Mouse (Mus musculus): ENCODE data around the gene Jun. TPM values are rescaled to one million over a fixed set of nuclear protein-coding genes. Genes with fewer than 3 reads are reported as not detected.

Gene Jun
- 87.2 and 97.6 TPM in 2 replicates for polyA plus RNA-seq (2015; fragmentation: Nextera tagmentation; extraction: Ambion mirVana)

GRCm38 (mm10) chr4:95052025-95052899 is at the start of gene Jun:
Gene Jun (minus strand): TSS chr4:95052222.
- peaks cover 42% of the 10 kb centered on the region for H3K4me1 ChIP-seq
- peak within 1 kb of the TSS; percentile 98 for H3K27ac ChIP-seq
- peak; percentile 96 for ATAC-seq
- H3K27me3 ChIP-seq, result no peaks in the 10 kb centered on the region
- no peaks in the 10 kb centered on the region for H3K36me3 ChIP-seq (ENCODE audit: poor library complexity, severe bottlenecking)
- under 1% methylated on average over 61 of the region's 68 CpGs for WGBS
- peak within 1 kb of the TSS; percentile 91 for H3K4me2 ChIP-seq
- no peaks in the 10 kb centered on the region for H3K9me3 ChIP-seq (replicated peaks)
- H3K4me3 ChIP-seq, result peak within 1 kb of the TSS; percentile 86
- peak within 1 kb of the TSS; percentile 97 for H3K9ac ChIP-seq

- Histone ChIP-seq H3K4me2 (no peak overlapping the region), H3K27me3 (peaks cover 9% of the 10 kb centered on the region; the same call in 1 of the 2 replicates), H3K9ac (no peak overlapping the region), H3K27ac (no peak overlapping the region), H3K36me3 (ENCODE audit: poor library complexity, severe bottlenecking) (no peaks in the 10 kb centered on the region), H3K4me1 (peaks cover 16% of the 10 kb centered on the region), H3K4me3 (no peak overlapping the region), H3K9me3 (replicated peaks) (no peaks in the 10 kb centered on the region)
- 93% methylated on average over 7 of the region's 7 CpGs for WGBS
- no peak for ATAC-seq
Measured at GRCm38 (mm10) chr4:95101684-95102083, 49.7 kb upstream of the Jun start.

- no peak overlapping the region for H3K4me3 ChIP-seq
- no peak overlapping the region for H3K9ac ChIP-seq
- peaks cover 9% of the 10 kb centered on the region; the same call in 1 of the 2 replicates for H3K27me3 ChIP-seq
- peaks cover 6% of the 10 kb centered on the region for H3K4me1 ChIP-seq
- H3K9me3 ChIP-seq (replicated peaks), result no peaks in the 10 kb centered on the region
- no peak overlapping the region for H3K4me2 ChIP-seq
- no peaks in the 10 kb centered on the region for H3K36me3 ChIP-seq (ENCODE audit: poor library complexity, severe bottlenecking)
- ATAC-seq, result no peak
- no peak overlapping the region for H3K27ac ChIP-seq
Measured at GRCm38 (mm10) chr4:95100694-95101093, 48.7 kb upstream of the Jun start.

GRCm38 (mm10) chr4:95099373-95099772 is 47.4 kb upstream of the Jun start:
- Histone ChIP-seq H3K4me2 (no peak overlapping the region), H3K4me1 (no peaks in the 10 kb centered on the region), H3K27ac (no peak overlapping the region), H3K4me3 (no peak overlapping the region), H3K9ac (no peak overlapping the region), H3K27me3 (0 out of 2 replicates have a peak, but pooled peaks cover 2% of the 10 kb centered on the region), H3K36me3 (ENCODE audit: poor library complexity, severe bottlenecking) (no peaks in the 10 kb centered on the region), H3K9me3 (replicated peaks) (no peaks in the 10 kb centered on the region)
- ATAC-seq, result no peak
- 80% methylated on average over 7 of the region's 7 CpGs for WGBS

GRCm38 (mm10) chr4:95098722-95099097 is 46.7 kb upstream of the Jun start:
- no peaks in the 10 kb centered on the region for H3K4me1 ChIP-seq
- no peak overlapping the region for H3K9ac ChIP-seq
- no peak overlapping the region for H3K4me3 ChIP-seq
- WGBS, result 45% methylated on average over 5 of the region's 5 CpGs
- no peak overlapping the region for H3K4me2 ChIP-seq
- no peak overlapping the region for H3K27ac ChIP-seq
- 0 out of 2 replicates have a peak, but pooled peaks cover 2% of the 10 kb centered on the region for H3K27me3 ChIP-seq
- no peaks in the 10 kb centered on the region for H3K9me3 ChIP-seq (replicated peaks)
- no peak for ATAC-seq
- no peaks in the 10 kb centered on the region for H3K36me3 ChIP-seq (ENCODE audit: poor library complexity, severe bottlenecking)

GRCm38 (mm10) chr4:95097942-95098721 is 46.1 kb upstream of the Jun start:
- Histone ChIP-seq H3K4me2 (no peak overlapping the region), H3K27ac (no peak overlapping the region), H3K27me3 (0 out of 2 replicates have a peak, but pooled peaks cover 2% of the 10 kb centered on the region), H3K9me3 (replicated peaks) (no peaks in the 10 kb centered on the region), H3K4me1 (no peaks in the 10 kb centered on the region), H3K36me3 (ENCODE audit: poor library complexity, severe bottlenecking) (no peaks in the 10 kb centered on the region), H3K9ac (no peak overlapping the region), H3K4me3 (no peak overlapping the region)
- no peak for ATAC-seq
- WGBS, result 78% methylated on average over 10 of the region's 10 CpGs

- Histone ChIP-seq H3K9ac (no peak overlapping the region), H3K4me1 (no peaks in the 10 kb centered on the region), H3K4me3 (no peak overlapping the region), H3K36me3 (ENCODE audit: poor library complexity, severe bottlenecking) (no peaks in the 10 kb centered on the region), H3K9me3 (replicated peaks) (no peaks in the 10 kb centered on the region), H3K27ac (no peak overlapping the region), H3K27me3 (peaks cover 3% of the 10 kb centered on the region; the same call in 1 of the 2 replicates), H3K4me2 (no peak overlapping the region)
- 79% methylated on average over 2 of the region's 2 CpGs for WGBS
- no peak for ATAC-seq
Measured at GRCm38 (mm10) chr4:95096731-95097130, 44.7 kb upstream of the Jun start.

GRCm38 (mm10) chr4:95095911-95096310 is 43.9 kb upstream of the Jun start:
- H3K4me2 ChIP-seq, result no peak overlapping the region
- no peak for ATAC-seq
- H3K4me1 ChIP-seq, result no peaks in the 10 kb centered on the region
- peaks cover 5% of the 10 kb centered on the region; the same call in 1 of the 2 replicates for H3K27me3 ChIP-seq
- no peak overlapping the region for H3K4me3 ChIP-seq
- no peaks in the 10 kb centered on the region for H3K9me3 ChIP-seq (replicated peaks)
- no peaks in the 10 kb centered on the region for H3K36me3 ChIP-seq (ENCODE audit: poor library complexity, severe bottlenecking)
- 88% methylated on average over 6 of the region's 6 CpGs for WGBS
- H3K9ac ChIP-seq, result no peak overlapping the region
- H3K27ac ChIP-seq, result no peak overlapping the region

GRCm38 (mm10) chr4:95095355-95095754 is 43.3 kb upstream of the Jun start:
- Histone ChIP-seq H3K9me3 (replicated peaks) (no peaks in the 10 kb centered on the region), H3K36me3 (ENCODE audit: poor library complexity, severe bottlenecking) (no peaks in the 10 kb centered on the region), H3K4me3 (no peak overlapping the region), H3K27ac (no peak overlapping the region), H3K4me2 (no peak overlapping the region), H3K9ac (no peak overlapping the region), H3K4me1 (no peaks in the 10 kb centered on the region), H3K27me3 (peaks cover 5% of the 10 kb centered on the region; the same call in 1 of the 2 replicates)
- WGBS, result 93% methylated on average over 6 of the region's 6 CpGs
- no peak for ATAC-seq

- Histone ChIP-seq H3K9me3 (replicated peaks) (no peaks in the 10 kb centered on the region), H3K27me3 (peaks cover 5% of the 10 kb centered on the region; the same call in 1 of the 2 replicates), H3K36me3 (ENCODE audit: poor library complexity, severe bottlenecking) (no peaks in the 10 kb centered on the region), H3K4me2 (no peak overlapping the region), H3K4me3 (no peak overlapping the region), H3K4me1 (no peaks in the 10 kb centered on the region), H3K27ac (no peak overlapping the region), H3K9ac (no peak overlapping the region)
- no peak for ATAC-seq
- 55% methylated on average over 4 of the region's 4 CpGs for WGBS
Measured at GRCm38 (mm10) chr4:95094700-95095113, 42.7 kb upstream of the Jun start.

GRCm38 (mm10) chr4:95093615-95094014 is 41.6 kb upstream of the Jun start:
- no peak for ATAC-seq
- H3K9me3 ChIP-seq (replicated peaks), result no peaks in the 10 kb centered on the region
- no peak overlapping the region for H3K4me3 ChIP-seq
- H3K9ac ChIP-seq, result no peak overlapping the region
- H3K4me2 ChIP-seq, result no peak overlapping the region
- 88% methylated on average over 6 of the region's 6 CpGs for WGBS
- H3K4me1 ChIP-seq, result no peaks in the 10 kb centered on the region
- H3K27me3 ChIP-seq, result peaks cover 2% of the 10 kb centered on the region; the same call in 1 of the 2 replicates
- no peak overlapping the region for H3K27ac ChIP-seq
- no peaks in the 10 kb centered on the region for H3K36me3 ChIP-seq (ENCODE audit: poor library complexity, severe bottlenecking)

GRCm38 (mm10) chr4:95092516-95092915 is 40.5 kb upstream of the Jun start:
- Histone ChIP-seq H3K4me2 (no peak overlapping the region), H3K27me3 (peaks cover 2% of the 10 kb centered on the region; the same call in 1 of the 2 replicates), H3K4me3 (no peak overlapping the region), H3K36me3 (ENCODE audit: poor library complexity, severe bottlenecking) (no peaks in the 10 kb centered on the region), H3K9ac (no peak overlapping the region), H3K4me1 (no peaks in the 10 kb centered on the region), H3K9me3 (replicated peaks) (no peaks in the 10 kb centered on the region), H3K27ac (no peak overlapping the region)
- 77% methylated on average over 4 of the region's 4 CpGs for WGBS
- ATAC-seq, result no peak

Measured in forebrain, embryonic 13.5 days (tissue).